Mouse (Mus musculus) bone marrow, adult 2 months (tissue): Measurements from ENCODE around the gene Patl2.

Source experiments
- CTCF ChIP-seq: fragments of 200-500 bp; IDR thresholded peaks from 2 replicates; pipeline ENCODE4 v1.5.1; 2011; ENCODE audit warnings: low read length, control low read depth; ENCODE audit not compliant: control insufficient read depth, insufficient read depth
- POLR2A ChIP-seq: fragments of 200-500 bp; IDR thresholded peaks from 2 replicates; pipeline ENCODE4 v1.6.1; 2011; ENCODE audit warnings: low read depth, mild to moderate bottlenecking, control low read depth, low read length, borderline replicate concordance; ENCODE audit not compliant: control insufficient read depth

- TF ChIP-seq CTCF (no peak), POLR2A (no peak)
Observed at GRCm38 (mm10) chr2:122116888-122117287, 69.1 kb downstream of the Patl2 start.
